Comparison of ENCODE assay signal across 7 mouse cellular contexts in genomic region chr3:104961066-104962059, GRCm38 (mm10). TPM values are rescaled to one million over a fixed set of nuclear protein-coding genes. Genes with fewer than 3 reads are reported as not detected.
A peak's percentile ranks its signal among the peaks of the same experiment; 100 is the strongest.
DNase-seq lines count a peak whose midpoint lies in the region; ATAC-seq and TF ChIP-seq lines count a peak whose summit lies in the region.

Wnt2b (minus strand) TSS chr3:104961921.

- H3K36me3 ChIP-seq in C2C12 (ENCODE audit: control insufficient read depth, insufficient read depth): no peaks in the 10 kb centered on the region
- no peaks in the 10 kb centered on the region for H3K36me3 ChIP-seq in embryonic facial prominence, embryonic 15.5 days
- H3K36me3 ChIP-seq in hindbrain, embryonic 15.5 days: no peaks in the 10 kb centered on the region
- no peaks in the 10 kb centered on the region for H3K36me3 ChIP-seq in lung, postnatal 0 days (ENCODE audit: insufficient read depth, low read length)

- peak within 1 kb of the TSS; percentile 29 for H3K9ac ChIP-seq in embryonic facial prominence, embryonic 15.5 days
- H3K9ac ChIP-seq in hindbrain, embryonic 15.5 days: peak within 1 kb of the TSS; percentile 4
- H3K9ac ChIP-seq in lung, postnatal 0 days (replicated peaks; ENCODE audit: low read depth): 0 out of 2 replicates have a peak within 1 kb of the TSS, but pooled peaks have one; percentile 12

- H3K79me3 ChIP-seq in C2C12 (ENCODE audit: low read depth): no peaks in the 10 kb centered on the region

- no peak for TF ChIP-seq EP300 in lung, postnatal 0 days (IDR thresholded peaks at IDR 0.05)

- peaks cover 57% of the 10 kb centered on the region for H3K4me1 ChIP-seq in embryonic facial prominence, embryonic 15.5 days
- peaks cover 20% of the 10 kb centered on the region for H3K4me1 ChIP-seq in hindbrain, embryonic 15.5 days (replicated peaks)
- H3K4me1 ChIP-seq in lung, postnatal 0 days (ENCODE audit: insufficient read depth, low read depth, low read length): no peaks in the 10 kb centered on the region

- 2% methylated on average over 76 of the region's 87 CpGs for WGBS in embryonic facial prominence, embryonic 15.5 days
- 2% methylated on average over 63 of the region's 87 CpGs for WGBS in hindbrain, embryonic 15.5 days
- 4% methylated on average over 52 of the region's 87 CpGs for WGBS in lung, postnatal 0 days

- peak; percentile 38 for DNase-seq in CD4-positive helper T cell, adult 2 months (ENCODE audit: low read depth, low spot score)
- peak; percentile 49 for DNase-seq in lung, postnatal 0 days (ENCODE audit: low spot score)
- DNase-seq in testis, postnatal 10 days (ENCODE audit: low spot score): peak; percentile 59
- DNase-seq in layer of hippocampus, postnatal 36 days: no peak

- H3K79me2 ChIP-seq in C2C12 (ENCODE audit: control insufficient read depth, insufficient read depth): no peaks in the 10 kb centered on the region

- peak; percentile 58 for ATAC-seq in embryonic facial prominence, embryonic 15.5 days (ENCODE audit: insufficient number of reproducible peaks, low FRiP score, low TSS enrichment, low read depth)
- ATAC-seq in hindbrain, embryonic 15.5 days (ENCODE audit: low FRiP score, low read depth): peak; percentile 61
- peak; percentile 80 for ATAC-seq in lung, postnatal 0 days

- H3ac ChIP-seq in C2C12 (ENCODE audit: control insufficient read depth, insufficient read length, low read depth): peak within 1 kb of the TSS; percentile 65

- no peaks in the 10 kb centered on the region for H3K9me3 ChIP-seq in embryonic facial prominence, embryonic 15.5 days (replicated peaks)
- no peaks in the 10 kb centered on the region for H3K9me3 ChIP-seq in hindbrain, embryonic 15.5 days
- H3K9me3 ChIP-seq in lung, postnatal 0 days (ENCODE audit: low read length): no peaks in the 10 kb centered on the region

- 0 out of 2 replicates have a peak within 1 kb of the TSS, but pooled peaks have one; percentile 22 for H3K27ac ChIP-seq in embryonic facial prominence, embryonic 15.5 days (replicated peaks)
- H3K27ac ChIP-seq in hindbrain, embryonic 15.5 days (replicated peaks): no peak within 1 kb of the TSS
- no peak within 1 kb of the TSS for H3K27ac ChIP-seq in lung, postnatal 0 days (ENCODE audit: low read length)

- H3K4me3 ChIP-seq in C2C12 (ENCODE audit: insufficient read depth, poor library complexity, severe bottlenecking): no peak within 1 kb of the TSS
- peak within 1 kb of the TSS; percentile 54 for H3K4me3 ChIP-seq in embryonic facial prominence, embryonic 15.5 days (replicated peaks)
- H3K4me3 ChIP-seq in hindbrain, embryonic 15.5 days: peak within 1 kb of the TSS; percentile 46
- peak within 1 kb of the TSS; percentile 51 for H3K4me3 ChIP-seq in lung, postnatal 0 days (ENCODE audit: low read depth, low read length)

- TF ChIP-seq CTCF in C2C12 (IDR thresholded peaks at IDR 0.05; ENCODE audit: control insufficient read depth, insufficient read depth, insufficient read length): no peak
- TF ChIP-seq CTCF in lung, postnatal 0 days (IDR thresholded peaks at IDR 0.05): no peak

- H3K27me3 ChIP-seq in C2C12 (ENCODE audit: control insufficient read depth, insufficient read depth, insufficient read length): peaks cover 37% of the 10 kb centered on the region
- peaks cover 33% of the 10 kb centered on the region for H3K27me3 ChIP-seq in embryonic facial prominence, embryonic 15.5 days
- H3K27me3 ChIP-seq in hindbrain, embryonic 15.5 days: peaks cover 57% of the 10 kb centered on the region
- peaks cover 20% of the 10 kb centered on the region; the same call in 1 of the 2 replicates for H3K27me3 ChIP-seq in lung, postnatal 0 days (replicated peaks; ENCODE audit: insufficient read depth, low read length)

- peak within 1 kb of the TSS; percentile 89 for H3K4me2 ChIP-seq in embryonic facial prominence, embryonic 15.5 days (replicated peaks)
- peak within 1 kb of the TSS; percentile 66 for H3K4me2 ChIP-seq in hindbrain, embryonic 15.5 days
- peak within 1 kb of the TSS; percentile 89 for H3K4me2 ChIP-seq in lung, postnatal 0 days (replicated peaks; ENCODE audit: low read depth, low read length)

TF ChIP-seq in C2C12, 6 proteins besides CTCF, POLR2A, EP300 and RAD21:
- no peak for TF ChIP-seq FOSL1 (IDR thresholded peaks at IDR 0.05; ENCODE audit: insufficient read depth, low read length, poor library complexity, severe bottlenecking)
- no peak for TF ChIP-seq MYOG (IDR thresholded peaks at IDR 0.05; ENCODE audit: control insufficient read depth, extremely low read depth, insufficient read length)
- no peak for TF ChIP-seq USF1 (IDR thresholded peaks at IDR 0.05; ENCODE audit: low read depth)

RNA-seq across cellular contexts. Expression of gene Wnt2b, which starts in this region (rescaled TPM):
- polyA plus RNA-seq in C2C12 (2012; fragmentation: generic; extraction: Trizol): 0.08 TPM
- polyA plus RNA-seq in embryonic facial prominence, embryonic 15.5 days (2015; fragmentation: Nextera tagmentation; extraction: Ambion mirVana): 1.3 and 1.6 TPM in 2 replicates
- 1.1 and 1.2 TPM in 2 replicates for polyA plus RNA-seq in hindbrain, embryonic 15.5 days (2015; fragmentation: Nextera tagmentation; extraction: Ambion mirVana)
- polyA plus RNA-seq in lung, postnatal 0 days (2015; fragmentation: Nextera tagmentation; extraction: Ambion mirVana): 0.44 and 0.88 TPM in 2 replicates
- total RNA-seq in layer of hippocampus, postnatal 36 days (2021): under 1 TPM; 0.23 to 0.52 TPM

Comparison
In these comparisons a context has a peak if more than half of its experiments do, and no peak if none do; other contexts are left out.
1. Peak in DNase-seq, ATAC-seq, H3K4me3 ChIP-seq, H3K9ac ChIP-seq and H3K4me2 ChIP-seq in lung, postnatal 0 days; RNA of the gene not detected or under 1 TPM.
2. DNase-seq: peak in CD4-positive helper T cell, adult 2 months (single experiment) and testis, postnatal 10 days (single experiment); none in layer of hippocampus, postnatal 36 days (0 of 2).
3. Peak in every context shown above with its lines, with median percentiles within 50 percentile points of each other: ATAC-seq, H3K4me2 ChIP-seq and H3K9ac ChIP-seq.